Mouse (Mus musculus) heart, adult 2 months (tissue): ENCODE results near the gene Cdh4. TPM values are rescaled to one million over a fixed set of nuclear protein-coding genes. Genes with fewer than 3 reads are reported as not detected.

Experiments
- DNase-seq, 2 experiments: peaks; one replicate each; pipeline ENCODE4 v3.0.0; 2021
- H3K27ac ChIP-seq: fragments of 200-600 bp; 2 replicates; pipeline ENCODE4 v1.8.1; 2022
- H3K27me3 ChIP-seq: fragments of 200-500 bp; 2 replicates; pipeline ENCODE4 v1.6.1; 2012; ENCODE audit warnings: mild to moderate bottlenecking, low read length, inconsistent platforms, mixed read lengths; ENCODE audit not compliant: control insufficient read depth, insufficient read depth
- H3K36me3 ChIP-seq: fragments of 200-500 bp; 2 replicates; pipeline ENCODE4 v1.6.1; 2012; ENCODE audit warnings: low read length, inconsistent platforms; ENCODE audit not compliant: control insufficient read depth, insufficient read depth
- H3K4me1 ChIP-seq: fragments of 200-500 bp; 2 replicates; pipeline ENCODE4 v1.6.1; 2011; ENCODE audit warnings: low read length; ENCODE audit not compliant: control insufficient read depth, insufficient read depth
- H3K4me3 ChIP-seq: fragments of 200-600 bp; 2 replicates; pipeline ENCODE4 v1.8.1; 2022
- H3K79me2 ChIP-seq: fragments of 200-500 bp; replicated peaks from 2 replicates; pipeline ENCODE4 v1.6.1; 2012; ENCODE audit warnings: mild to moderate bottlenecking, inconsistent platforms, low read length, moderate library complexity, mixed read lengths; ENCODE audit not compliant: control insufficient read depth, insufficient read depth
- H3K9ac ChIP-seq: fragments of 200-500 bp; 2 replicates; pipeline ENCODE4 v1.6.1; 2012; ENCODE audit warnings: low read depth, mild to moderate bottlenecking, control low read depth, inconsistent platforms, low read length, mixed read lengths
- CTCF ChIP-seq: fragments of 200-600 bp; IDR thresholded peaks from 2 replicates; pipeline ENCODE4 v1.8.1; 2022; ENCODE audit warnings: antibody characterized with exemption, mild to moderate bottlenecking, moderate library complexity
- EP300 ChIP-seq: fragments of 200-500 bp; IDR thresholded peaks from 2 replicates; pipeline ENCODE4 v1.6.1; 2011; ENCODE audit warnings: low read depth, low read length, control low read depth; ENCODE audit not compliant: insufficient read depth
- POLR2A ChIP-seq: fragments of 200-500 bp; IDR thresholded peaks from 2 replicates; pipeline ENCODE4 v1.6.1; 2011; ENCODE audit warnings: mild to moderate bottlenecking, low read depth, low read length, control low read depth; ENCODE audit not compliant: insufficient read depth
- WGBS: fragments of 180-500 bp; shearing (Covaris S2); methylation state at CpG from one replicate; pipeline ENCODE4 v1.1.7; 2018; 5-methylcytosine and 5-hydroxymethylcytosine counted together
- intact Hi-C: fragments of 180-260 bp; cut with DNase I; formaldehyde crosslinking; loops from one replicate; pipeline ENCODE4 v1.15.1; 2025
- polyA plus RNA-seq: library from polyadenylated mRNA; depleted of rRNA; stranded (reverse); fragments of >200 nt; gene quantifications from 2 replicates; pipeline ENCODE4 v1.2.3, GENCODE M21; 2012
- total RNA-seq, 2 experiments: library from RNA; stranded (reverse); gene quantifications; 2 replicates each; pipeline ENCODE4 v1.2.3; 2021

Cdh4 gene
- total and polyA plus RNA-seq, 3 experiments: 0.90 to 1.2 (median 0.93) TPM

DNA sequence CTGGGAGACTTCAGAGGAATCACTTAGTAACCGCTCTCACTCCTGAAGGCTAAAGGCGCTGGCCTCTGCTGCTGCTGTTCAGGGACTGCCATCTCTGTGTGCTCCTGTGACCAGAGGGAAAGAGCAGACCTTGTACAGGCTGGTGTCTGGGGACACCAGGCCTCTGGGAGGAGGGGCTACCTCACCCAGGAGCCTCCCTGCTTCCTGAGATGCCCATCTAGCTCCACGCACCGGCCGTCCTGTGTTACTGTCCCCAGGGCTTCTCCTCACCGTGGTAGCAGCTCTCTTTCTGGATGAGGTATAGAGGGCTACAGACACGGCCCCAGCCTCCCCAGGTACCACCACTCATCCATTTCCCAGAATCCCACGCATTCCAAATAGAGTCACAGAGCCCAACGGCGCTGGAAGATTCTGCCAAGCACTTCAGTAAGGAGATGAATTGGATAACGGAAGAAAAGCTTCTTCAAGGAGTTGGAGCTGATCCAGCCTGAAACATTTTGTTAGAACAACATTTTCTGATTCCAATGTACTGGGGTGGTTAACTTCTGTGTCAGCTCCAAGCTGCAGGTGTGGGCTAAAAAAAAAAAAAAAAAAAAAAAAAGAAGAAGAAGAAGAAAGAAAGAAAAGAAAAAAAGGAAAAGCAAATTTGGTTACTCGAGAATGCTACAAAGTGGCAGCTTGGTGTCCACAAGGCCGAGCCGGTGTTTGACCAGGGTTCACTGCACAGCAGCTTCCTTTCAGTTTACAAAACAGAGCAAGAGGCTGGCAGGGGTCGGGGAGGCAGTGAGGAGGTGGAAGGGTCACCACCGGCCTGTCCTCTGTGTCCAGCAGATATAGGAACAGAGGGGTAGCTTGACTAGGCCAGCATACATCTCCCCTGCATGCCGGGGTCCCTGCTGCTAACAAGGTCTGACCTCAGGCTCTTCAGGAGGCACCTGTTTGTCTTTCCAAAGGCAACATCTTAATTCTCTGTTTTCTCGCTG, 279.6 kb downstream of the Cdh4 start:
- H3K9ac ChIP-seq: no peak overlapping the region
- WGBS: 67% methylated on average over 18 of the region's 18 CpGs
- DNase-seq: no peak
- no peak for TF ChIP-seq CTCF
- TF ChIP-seq EP300: no peak
- H3K4me1 ChIP-seq: no peaks in the 10 kb centered on the region
- no peaks in the 10 kb centered on the region for H3K36me3 ChIP-seq
- no peak overlapping the region for H3K4me3 ChIP-seq
- intact Hi-C loops: no loop called here
- H3K79me2 ChIP-seq: no peaks in the 10 kb centered on the region
- no peak overlapping the region for H3K27ac ChIP-seq
- H3K27me3 ChIP-seq: no peaks in the 10 kb centered on the region

DNA sequence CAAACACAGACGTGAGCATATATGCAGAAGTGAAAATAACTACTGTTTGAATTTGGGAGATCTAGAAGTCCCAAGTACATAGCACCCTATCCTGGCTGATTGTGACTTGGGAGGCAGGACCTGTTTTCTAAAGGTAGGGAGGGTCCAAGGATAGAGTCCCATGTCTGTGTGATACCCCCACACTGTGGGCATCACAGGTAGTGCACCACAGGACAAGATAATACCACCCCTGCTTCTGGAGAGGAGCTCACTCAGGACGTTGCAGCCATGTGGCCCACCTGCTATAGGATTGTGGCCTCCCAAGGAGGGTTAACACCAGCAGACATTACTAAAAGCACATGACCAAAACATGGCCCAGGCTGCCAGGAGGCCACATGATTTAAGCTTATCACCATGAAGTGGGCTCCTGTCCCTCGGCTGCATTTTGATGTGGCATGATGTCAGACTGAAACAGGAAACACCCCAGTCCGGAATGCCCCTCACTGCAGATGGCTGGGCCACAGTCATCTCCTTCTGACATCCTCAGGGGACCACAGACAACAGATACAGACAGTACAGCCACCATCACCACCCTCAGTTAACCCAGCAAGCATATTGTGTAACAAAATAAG, 280.6 kb downstream of the Cdh4 start:
- Histone ChIP-seq H3K27ac (no peak overlapping the region), H3K79me2 (no peaks in the 10 kb centered on the region), H3K4me1 (no peaks in the 10 kb centered on the region), H3K27me3 (no peaks in the 10 kb centered on the region), H3K4me3 (no peak overlapping the region), H3K36me3 (no peaks in the 10 kb centered on the region), H3K9ac (no peak overlapping the region)
- intact Hi-C loops: no loop called here
- TF ChIP-seq EP300 (no peak), CTCF (peak; percentile 37)
- WGBS: 32% methylated on average over 4 of the region's 4 CpGs
- no peak for DNase-seq

DNA sequence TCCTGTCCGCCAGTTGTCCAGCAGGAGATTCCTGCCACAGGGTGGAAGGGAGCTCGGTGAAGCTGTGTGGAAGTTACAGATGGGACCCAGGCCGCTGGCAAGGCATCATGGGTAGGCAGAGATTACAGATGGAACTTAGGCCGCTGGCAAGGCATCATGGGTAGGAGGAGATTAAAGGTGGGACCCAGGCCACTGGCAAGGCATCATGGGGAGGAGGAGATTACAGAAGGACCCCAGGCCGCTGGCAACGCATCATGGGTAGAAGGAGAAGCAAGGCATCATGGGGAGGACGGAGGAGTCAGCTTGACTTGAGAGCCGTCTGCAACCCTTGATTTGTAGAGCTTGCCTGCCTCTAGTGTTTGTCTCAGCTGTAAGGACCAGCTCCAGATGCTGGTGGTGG, 281.2 kb downstream of the Cdh4 start:
- TF ChIP-seq POLR2A: no peak
- TF ChIP-seq EP300: no peak
- no peak for TF ChIP-seq CTCF
- H3K79me2 ChIP-seq: no peaks in the 10 kb centered on the region
- 85% methylated on average over 8 of the region's 8 CpGs for WGBS
- H3K4me3 ChIP-seq: no peak overlapping the region
- H3K27ac ChIP-seq: no peak overlapping the region
- H3K4me1 ChIP-seq: no peaks in the 10 kb centered on the region
- DNase-seq: no peak
- intact Hi-C loops: no loop called here
- H3K9ac ChIP-seq: no peak overlapping the region
- H3K27me3 ChIP-seq: no peaks in the 10 kb centered on the region
- H3K36me3 ChIP-seq: no peaks in the 10 kb centered on the region

DNA sequence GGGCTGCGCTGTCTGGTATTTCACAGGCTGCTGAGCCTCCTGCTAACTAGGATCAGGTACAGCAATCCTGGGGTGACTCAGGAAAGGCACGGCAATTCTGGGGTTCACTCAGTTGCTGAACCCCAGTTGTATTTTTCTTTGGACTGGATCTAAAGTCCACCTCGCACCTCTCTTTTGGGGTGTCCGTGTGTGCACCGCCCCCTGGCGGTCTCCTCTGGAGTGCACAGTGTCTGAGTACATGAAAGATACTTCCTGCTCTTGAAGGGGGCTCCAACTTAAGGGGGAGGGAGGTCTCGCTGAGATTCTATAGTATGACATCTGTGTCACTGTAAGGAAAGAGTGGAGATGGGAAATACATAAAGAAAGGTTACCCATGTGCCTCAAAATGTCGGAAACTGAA, 286.8 kb downstream of the Cdh4 start:
- intact Hi-C loops: no loop called here

DNA sequence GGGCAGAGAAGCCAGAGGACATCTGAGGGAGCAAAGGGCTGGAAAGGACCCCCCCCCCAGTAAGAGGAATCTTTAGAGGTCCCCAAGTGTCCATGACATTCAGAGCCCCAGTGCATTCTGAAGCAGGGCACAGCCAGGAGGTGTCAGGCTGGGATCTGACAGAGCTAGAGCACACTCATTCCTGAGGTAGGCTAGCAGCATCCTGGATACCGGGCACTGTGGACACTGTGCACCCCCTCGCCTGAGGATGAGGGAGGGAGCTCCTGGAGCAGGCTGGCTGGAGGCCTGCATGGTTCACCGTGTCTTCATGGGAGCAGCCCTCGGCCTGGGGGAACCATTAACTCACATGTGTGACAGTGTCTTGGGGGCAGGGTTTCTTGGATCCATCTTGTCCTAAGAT, 287.6 kb downstream of the Cdh4 start:
- Histone ChIP-seq H3K36me3 (no peaks in the 10 kb centered on the region), H3K79me2 (no peaks in the 10 kb centered on the region), H3K27me3 (no peaks in the 10 kb centered on the region), H3K4me3 (no peak overlapping the region), H3K27ac (no peak overlapping the region), H3K4me1 (no peaks in the 10 kb centered on the region), H3K9ac (no peak overlapping the region)
- 88% methylated on average over 4 of the region's 4 CpGs for WGBS
- TF ChIP-seq POLR2A: no peak
- no peak for TF ChIP-seq CTCF
- no peak for TF ChIP-seq EP300
- intact Hi-C loops: no loop called here
- DNase-seq: no peak

More for the DNA sequence above, 286.8 kb downstream of the Cdh4 start:
- Histone ChIP-seq H3K4me3 (no peak overlapping the region), H3K36me3 (no peaks in the 10 kb centered on the region), H3K9ac (no peak overlapping the region), H3K4me1 (no peaks in the 10 kb centered on the region), H3K79me2 (no peaks in the 10 kb centered on the region), H3K27ac (no peak overlapping the region), H3K27me3 (no peaks in the 10 kb centered on the region)
- DNase-seq: no peak
- 47% methylated on average over 8 of the region's 8 CpGs for WGBS
- TF ChIP-seq EP300 (no peak), CTCF (peak; percentile 61), POLR2A (no peak)
